Mouse (Mus musculus) liver, embryonic 15.5 days (tissue): Measurements from ENCODE around the gene Psmd3. TPM values are rescaled to one million over a fixed set of nuclear protein-coding genes. Genes with fewer than 3 reads are reported as not detected.

Source experiments
- polyA plus RNA-seq: library from polyadenylated mRNA; unstranded; fragments of >200 nt; fragmentation: Nextera tagmentation; extraction: Ambion mirVana; gene quantifications from 2 replicates; pipeline ENCODE4 v1.2.1, GENCODE M21; 2015

Gene Psmd3
- polyA plus RNA-seq, 1 experiment from 2014 or later: 102 TPM

Other genes starting within 250 kb of the Psmd3 start
- 57.2 TPM in 2 replicates for gene Mien1, start 243.6 kb upstream of the Psmd3 start, polyA plus RNA-seq
- gene Grb7, start 236.2 kb upstream of the Psmd3 start, polyA plus RNA-seq: 25.5 and 32.0 TPM in 2 replicates
- 0.10 and 0.13 TPM in 2 replicates for gene Ikzf3, start 136.5 kb upstream of the Psmd3 start, polyA plus RNA-seq
- 0.62 and 0.79 TPM in 2 replicates for gene Zpbp2, start 131.5 kb upstream of the Psmd3 start, polyA plus RNA-seq
- gene Ormdl3, start 95.2 kb upstream of the Psmd3 start, polyA plus RNA-seq: 40.6 and 45.4 TPM in 2 replicates
- not detected in 2 replicates for gene Lrrc3c, start 84.3 kb upstream of the Psmd3 start, polyA plus RNA-seq
- 0.38 and 0.44 TPM in 2 replicates for gene Gm12355, start 56.9 kb upstream of the Psmd3 start, polyA plus RNA-seq
- not detected in 2 replicates for gene Gsdma3, start 56.2 kb upstream of the Psmd3 start, polyA plus RNA-seq
- not detected in 2 replicates for gene Gsdma2, start 35.8 kb upstream of the Psmd3 start, polyA plus RNA-seq
- gene Gsdma, start 18.2 kb upstream of the Psmd3 start, polyA plus RNA-seq: not detected in 2 replicates
- gene Csf3, start 18.7 kb downstream of the Psmd3 start, polyA plus RNA-seq: not detected in 2 replicates
- 24.2 and 27.7 TPM in 2 replicates for gene Med24, start 46.9 kb downstream of the Psmd3 start, polyA plus RNA-seq
- gene Thra, start 58.1 kb downstream of the Psmd3 start, polyA plus RNA-seq: 7.2 and 7.6 TPM in 2 replicates
- gene Nr1d1, start 92.8 kb downstream of the Psmd3 start, polyA plus RNA-seq: 0.63 and 0.85 TPM in 2 replicates
- 5.2 and 5.8 TPM in 2 replicates for gene Msl1, start 113.0 kb downstream of the Psmd3 start, polyA plus RNA-seq
- gene Casc3, start 122.4 kb downstream of the Psmd3 start, polyA plus RNA-seq: 14.4 and 16.2 TPM in 2 replicates
- gene Rapgefl1, start 154.2 kb downstream of the Psmd3 start, polyA plus RNA-seq: 0.24 and 0.28 TPM in 2 replicates
- gene Wipf2, start 181.1 kb downstream of the Psmd3 start, polyA plus RNA-seq: 1.2 and 1.3 TPM in 2 replicates
- 54.6 and 58.0 TPM in 2 replicates for gene Cdc6, start 225.2 kb downstream of the Psmd3 start, polyA plus RNA-seq
- 4.4 and 4.5 TPM in 2 replicates for gene Rara, start 245.3 kb downstream of the Psmd3 start, polyA plus RNA-seq